Mouse (Mus musculus): ENCODE data around the gene Asic3. TPM values are rescaled to one million over a fixed set of nuclear protein-coding genes. Genes with fewer than 3 reads are reported as not detected.

The Asic3 gene
- polyA plus RNA-seq (2012; rRNA removed) = 0.08 and 0.43 TPM in 2 replicates

DNA sequence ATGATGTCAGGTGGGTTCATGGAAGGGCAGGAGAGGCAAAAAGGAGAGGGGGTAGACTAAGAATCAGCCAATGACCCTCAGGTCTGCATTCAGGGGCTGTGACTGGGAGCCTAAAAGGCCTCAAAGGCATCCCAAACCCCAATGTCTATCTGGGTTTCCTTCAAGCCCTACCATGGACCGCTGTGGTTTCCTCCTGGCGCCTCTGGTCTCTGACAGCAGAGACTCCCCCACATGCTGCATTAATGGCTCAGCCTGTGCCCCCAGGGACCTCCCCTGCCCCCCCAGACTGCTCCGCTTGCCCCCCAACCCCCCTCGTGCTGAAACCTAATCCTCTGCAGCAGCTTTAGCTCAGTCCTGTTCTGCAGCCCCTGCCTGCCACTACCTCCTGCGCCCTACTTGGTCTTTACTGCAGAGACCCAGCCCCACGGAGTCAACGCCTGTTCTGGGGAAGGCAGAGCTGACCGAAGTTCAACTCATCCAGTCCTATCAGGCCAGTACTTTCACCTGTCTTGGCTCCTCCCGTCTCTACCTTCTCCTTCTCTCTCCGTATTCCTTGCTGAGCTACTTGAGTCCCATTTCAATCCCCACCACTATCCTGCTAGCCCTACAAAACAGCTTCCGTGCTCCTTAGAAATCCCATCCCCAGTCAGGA lies at the start of gene Asic3:
Gene Asic3 (plus strand): TSS at position 351 of the 652 bp plus-strand sequence.
- DNase-seq (ENCODE audit: low read depth) = no peak

DNA sequence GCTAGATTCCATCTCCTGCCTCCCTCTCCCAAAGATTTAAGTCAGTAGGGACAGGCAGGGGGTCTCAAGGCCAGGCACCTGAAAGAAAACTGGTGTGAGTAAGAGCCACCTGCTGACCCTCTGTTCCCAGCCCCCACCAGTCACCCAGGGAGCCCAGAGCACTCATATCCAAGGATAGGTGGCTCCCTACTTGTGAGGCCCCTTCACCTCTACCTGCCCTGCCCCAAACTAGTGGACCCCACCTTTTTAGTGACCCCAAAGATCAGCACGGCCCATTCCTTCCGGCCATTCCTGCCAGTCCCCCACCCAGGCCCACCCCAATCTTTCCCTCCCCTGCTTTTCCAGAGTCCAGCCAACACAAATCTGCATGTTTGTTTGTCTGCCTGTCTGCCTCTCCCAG lies 49.7 kb upstream of the Asic3 start:
- no peak for DNase-seq (ENCODE audit: low read depth)

DNA sequence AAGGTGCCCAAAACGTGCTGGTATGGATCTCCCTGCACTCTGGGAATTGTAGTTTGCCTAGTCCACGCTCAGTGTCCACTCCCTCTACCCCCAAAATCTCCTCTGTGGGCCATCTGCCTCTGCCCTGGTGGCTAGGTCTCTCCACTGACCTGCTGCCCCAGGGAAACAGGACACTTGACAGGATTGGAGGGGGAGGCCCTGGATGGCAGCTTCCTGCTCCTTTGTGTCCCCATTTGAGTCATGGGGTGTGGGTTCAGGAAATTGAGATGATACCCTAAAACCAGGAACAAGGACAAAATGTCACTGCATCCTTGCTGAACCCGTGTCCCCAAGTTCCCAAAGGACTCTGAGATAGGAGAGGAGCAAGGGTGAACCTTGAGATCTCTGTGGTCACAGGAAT lies 49.1 kb upstream of the Asic3 start:
- no peak for DNase-seq (ENCODE audit: low read depth)

DNA sequence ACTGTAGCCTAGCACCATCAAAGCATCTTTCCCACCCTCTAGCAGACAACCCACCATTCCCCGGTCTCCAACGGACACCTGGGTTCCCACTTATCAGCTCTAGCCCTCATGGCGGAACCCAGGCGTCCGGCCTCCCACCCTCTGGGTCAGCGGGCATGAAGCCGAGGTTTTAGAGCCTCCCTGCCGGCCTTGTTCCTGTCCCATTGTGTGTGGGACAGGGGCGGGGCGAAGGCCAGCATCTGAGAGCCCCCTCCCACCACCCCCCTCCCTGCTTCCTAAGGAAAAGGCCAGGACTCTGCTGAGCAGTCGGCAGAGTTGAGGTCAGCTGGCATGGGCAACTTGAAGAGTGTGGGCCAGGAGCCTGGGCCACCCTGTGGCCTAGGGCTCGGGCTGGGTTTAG lies 48.7 kb upstream of the Asic3 start, which contains the start of gene Nos3:
Gene Nos3 (plus strand): TSS at position 303 of the 400 bp plus-strand sequence.
- DNase-seq (ENCODE audit: low read depth) = no peak

- DNase-seq (ENCODE audit: low read depth) = no peak
Observed at GRCm38 (mm10) chr5:24364963-24365362, 48.2 kb upstream of the Asic3 start.

- no peak for DNase-seq (ENCODE audit: low read depth)
Observed at GRCm38 (mm10) chr5:24365528-24365927, 47.7 kb upstream of the Asic3 start.

GRCm38 (mm10) chr5:24366426-24366825 lies 46.8 kb upstream of the Asic3 start:
- DNase-seq (ENCODE audit: low read depth) = no peak

DNA sequence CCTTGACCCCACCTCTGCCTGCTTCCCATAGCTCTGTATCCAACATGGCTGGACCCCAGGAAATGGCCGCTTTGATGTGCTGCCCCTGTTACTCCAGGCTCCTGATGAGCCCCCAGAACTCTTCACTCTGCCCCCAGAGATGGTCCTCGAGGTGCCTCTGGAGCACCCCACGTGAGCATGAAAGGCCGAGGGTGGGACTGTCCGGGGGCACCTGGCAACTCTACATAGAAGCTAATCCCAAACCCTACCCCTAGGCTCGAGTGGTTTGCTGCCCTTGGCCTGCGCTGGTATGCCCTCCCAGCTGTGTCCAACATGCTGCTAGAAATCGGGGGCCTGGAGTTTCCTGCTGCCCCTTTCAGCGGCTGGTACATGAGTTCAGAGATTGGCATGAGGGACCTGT lies 43.4 kb upstream of the Asic3 start:
- no peak for DNase-seq (ENCODE audit: low read depth)

DNA sequence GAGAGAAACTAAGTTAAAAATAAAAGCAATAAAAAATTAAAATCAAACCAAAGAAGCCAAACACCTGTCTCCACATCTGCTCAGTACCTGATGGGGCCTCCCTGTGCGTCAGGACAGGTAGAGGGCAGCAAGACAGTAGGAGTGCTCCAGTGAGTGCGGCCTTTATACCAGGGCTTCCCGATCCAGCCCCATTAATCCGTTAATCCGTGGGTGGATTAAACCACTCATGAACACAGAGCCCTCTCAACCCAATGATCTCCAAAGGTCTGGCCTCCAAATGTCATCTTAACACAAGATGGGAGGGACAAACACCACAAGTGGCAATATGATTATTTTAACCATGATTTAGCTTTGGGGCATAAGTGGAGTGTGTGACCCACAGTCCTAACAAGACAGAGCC lies 39.4 kb upstream of the Asic3 start:
- no peak for DNase-seq (ENCODE audit: low read depth)

- DNase-seq (ENCODE audit: low read depth) = no peak
Observed at GRCm38 (mm10) chr5:24374216-24374615, 39.0 kb upstream of the Asic3 start.

DNA sequence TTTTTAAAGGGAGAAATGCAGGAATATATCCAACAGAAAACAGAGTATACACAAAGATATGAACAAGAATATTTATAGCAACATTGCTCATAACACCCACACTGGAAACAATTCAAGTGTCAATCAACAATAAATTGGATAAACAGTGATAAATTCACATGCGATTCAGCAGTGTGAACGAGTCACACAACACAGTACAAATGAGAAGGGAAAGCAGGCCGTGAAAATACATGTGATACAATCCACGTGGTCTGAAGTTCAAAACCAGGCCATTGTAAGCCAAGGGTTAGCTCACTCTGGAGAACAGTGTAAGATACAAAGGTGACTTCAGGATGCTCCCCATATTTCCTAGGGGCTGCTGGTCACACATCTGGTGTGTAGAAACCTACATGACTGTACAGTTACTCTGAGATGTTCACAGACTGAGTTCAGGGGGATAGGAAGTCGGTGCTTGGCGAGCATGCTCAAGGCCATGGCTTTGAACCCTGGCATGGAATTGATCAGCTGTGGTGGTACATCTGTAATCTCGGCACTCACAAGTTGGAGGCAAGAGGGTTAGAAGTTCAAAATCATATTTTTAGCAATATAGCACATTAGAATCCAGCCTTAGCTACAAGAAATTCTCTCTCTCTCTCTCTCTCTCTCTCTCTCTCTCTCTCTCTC lies 38.4 kb upstream of the Asic3 start:
- no peak for DNase-seq (ENCODE audit: low read depth)

DNA sequence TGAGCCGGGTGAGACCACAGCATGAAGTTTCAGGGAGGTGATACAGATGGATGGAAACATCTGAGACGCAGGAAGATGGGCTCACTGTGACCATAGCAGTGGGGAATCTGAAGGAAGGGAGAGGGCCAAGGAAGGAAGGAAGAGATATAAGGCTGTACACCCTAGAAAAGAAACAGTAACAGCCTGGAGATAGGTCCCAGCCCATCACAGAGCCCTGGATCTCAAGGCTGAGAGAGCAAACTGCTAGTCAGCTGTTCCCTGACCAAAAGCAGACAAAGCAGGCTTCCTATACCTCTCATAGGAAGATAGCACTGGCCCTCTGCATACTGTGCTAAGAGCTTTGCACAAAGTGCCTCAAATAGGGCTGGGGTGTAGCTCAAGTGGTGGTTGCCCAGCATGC lies 34.5 kb upstream of the Asic3 start:
- no peak for DNase-seq (ENCODE audit: low read depth)

DNA sequence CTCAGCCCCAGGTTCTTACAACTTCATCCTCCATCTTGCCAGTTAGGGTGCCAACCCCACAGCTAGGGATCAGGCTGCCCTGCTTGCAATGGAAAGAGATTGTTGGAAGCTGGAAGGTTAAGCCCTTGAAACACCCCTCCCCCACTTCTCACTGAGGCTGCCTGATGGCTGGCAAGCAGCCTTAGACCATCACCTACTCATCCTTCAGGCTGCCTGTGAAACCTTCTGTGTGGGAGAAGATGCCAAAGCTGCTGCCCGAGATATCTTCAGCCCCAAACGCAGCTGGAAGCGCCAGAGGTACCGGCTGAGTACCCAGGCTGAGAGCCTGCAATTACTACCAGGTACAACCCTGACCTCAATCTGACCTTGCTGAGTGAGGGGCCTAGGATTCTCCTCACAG lies 33.7 kb upstream of the Asic3 start:
- no peak for DNase-seq (ENCODE audit: low read depth)

GRCm38 (mm10) chr5:24380499-24380898 lies 32.7 kb upstream of the Asic3 start:
- no peak for DNase-seq (ENCODE audit: low read depth)

DNA sequence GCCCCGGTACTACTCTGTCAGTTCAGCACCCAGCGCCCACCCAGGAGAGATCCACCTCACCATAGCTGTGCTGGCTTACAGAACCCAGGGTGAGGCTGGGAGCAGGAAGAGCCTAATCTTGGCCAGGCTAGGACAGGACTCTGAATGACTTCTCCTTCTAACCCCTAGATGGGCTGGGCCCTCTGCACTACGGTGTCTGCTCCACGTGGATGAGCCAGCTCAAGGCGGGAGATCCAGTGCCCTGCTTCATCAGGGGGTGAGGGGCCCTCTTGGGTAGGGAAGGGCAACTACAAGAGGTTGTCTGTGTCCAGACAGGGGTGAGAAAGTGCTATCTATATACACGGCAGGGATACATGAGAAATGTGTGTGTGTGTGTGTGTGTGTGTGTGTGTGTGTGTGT lies 31.7 kb upstream of the Asic3 start:
- no peak for DNase-seq (ENCODE audit: low read depth)

GRCm38 (mm10) chr5:24381988-24382387 lies 31.2 kb upstream of the Asic3 start:
- DNase-seq (ENCODE audit: low read depth) = no peak

GRCm38 (mm10) chr5:24383026-24383859 lies 29.9 kb upstream of the Asic3 start:
- DNase-seq (ENCODE audit: low read depth) = no peak

- DNase-seq (ENCODE audit: low read depth) = no peak
Observed at GRCm38 (mm10) chr5:24384407-24384806, 28.8 kb upstream of the Asic3 start.

- DNase-seq (ENCODE audit: low read depth) = no peak
Observed at GRCm38 (mm10) chr5:24385374-24385773, 27.8 kb upstream of the Asic3 start.

- DNase-seq (ENCODE audit: low read depth) = no peak
Observed at GRCm38 (mm10) chr5:24385887-24386550, 27.2 kb upstream of the Asic3 start.

DNA sequence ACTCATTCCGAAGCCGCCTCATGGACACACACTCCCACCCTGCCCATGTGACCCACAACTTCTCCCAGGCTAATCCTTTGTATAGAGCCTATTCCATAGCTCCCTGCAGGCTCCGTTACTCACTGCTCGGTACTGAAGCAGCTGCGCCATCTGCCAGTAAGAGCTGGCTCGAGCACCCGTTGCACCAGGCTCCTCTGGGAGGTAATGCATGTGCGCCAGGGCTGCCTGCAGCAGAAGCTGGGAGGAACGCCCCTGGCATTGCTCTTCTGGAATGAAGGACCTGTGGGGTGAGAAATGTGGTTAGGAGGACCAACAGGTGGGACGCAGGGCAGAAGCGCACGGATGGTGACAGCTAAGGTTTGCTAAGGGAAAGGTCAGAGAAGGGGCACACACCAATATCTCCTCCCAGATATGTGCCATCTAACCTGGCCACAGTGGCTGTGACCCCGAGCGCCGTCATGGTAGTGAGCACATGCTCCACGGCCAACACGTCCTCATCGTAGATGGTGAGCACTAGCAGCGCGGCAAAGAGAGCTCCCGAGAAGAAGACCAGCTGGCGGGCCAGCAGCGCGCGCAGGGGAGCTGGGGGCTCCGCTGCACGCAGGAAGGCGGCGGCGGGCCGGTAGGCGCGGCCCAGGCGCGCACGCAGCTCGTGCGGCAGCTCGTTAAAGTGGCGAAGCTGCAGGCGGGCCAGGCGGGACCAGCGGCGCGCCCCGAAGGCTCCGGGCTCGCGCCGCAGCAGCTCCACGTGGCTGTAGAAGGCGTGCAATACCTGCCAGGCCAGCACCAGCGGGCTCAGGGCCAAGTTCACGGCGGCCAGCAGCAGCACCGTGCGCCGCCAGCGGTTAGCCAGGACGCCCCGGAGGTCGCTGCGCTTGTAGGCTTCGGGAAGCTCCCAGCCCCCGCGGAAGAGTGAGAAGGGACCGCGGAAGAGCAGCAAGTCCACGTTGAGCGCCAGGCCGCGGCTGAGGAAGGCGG lies 25.6 kb upstream of the Asic3 start:
- DNase-seq (ENCODE audit: low read depth) = no peak
